Mouse (Mus musculus) midbrain, postnatal 0 days (tissue): ENCODE data around the gene Klhl36. TPM values are rescaled to one million over a fixed set of nuclear protein-coding genes. Genes with fewer than 3 reads are reported as not detected.

ENCODE experiments used
- ATAC-seq: fragments of 200-750 bp; cut with Nextera tagmentation; 2 replicates; pipeline ENCODE4 v1.8.0; 2017; ENCODE audit warnings: moderate number of reproducible peaks, mild to moderate bottlenecking, moderate TSS enrichment, moderate library complexity; ENCODE audit not compliant: low FRiP score
- DNase-seq: peaks from one replicate; pipeline ENCODE4 v3.0.0-alpha.2; 2015; ENCODE audit warnings: low spot score
- H3K27ac ChIP-seq: fragments of 300-500 bp; sonication (generic); 2 replicates; pipeline ENCODE4 v1.5.1; 2014; ENCODE audit warnings: low read depth, mild to moderate bottlenecking, low read length, mixed read lengths
- H3K27me3 ChIP-seq: fragments of 300-500 bp; sonication (generic); 2 replicates; pipeline ENCODE4 v1.6.1; 2014; ENCODE audit warnings: low read length, control low read depth, mixed read lengths; ENCODE audit not compliant: insufficient read depth
- H3K36me3 ChIP-seq: fragments of 300-500 bp; sonication (generic); 2 replicates; pipeline ENCODE4 v1.6.1; 2014; ENCODE audit warnings: low read length, control low read depth, mixed read lengths; ENCODE audit not compliant: insufficient read depth
- H3K4me1 ChIP-seq: fragments of 300-500 bp; sonication (generic); 2 replicates; pipeline ENCODE4 v1.6.1; 2014; ENCODE audit warnings: mild to moderate bottlenecking, control low read depth, antibody characterized with exemption, low read length, mixed read lengths; ENCODE audit not compliant: insufficient read depth
- H3K4me2 ChIP-seq: fragments of 300-500 bp; sonication (generic); 2 replicates; pipeline ENCODE4 v1.6.1; 2014; ENCODE audit warnings: low read depth, mild to moderate bottlenecking, low read length, mixed read lengths; ENCODE audit not compliant: poor library complexity, severe bottlenecking
- H3K4me3 ChIP-seq: fragments of 300-500 bp; sonication (generic); 2 replicates; pipeline ENCODE4 v1.5.1; 2014; ENCODE audit warnings: low read depth, mild to moderate bottlenecking, low read length, moderate library complexity
- H3K9ac ChIP-seq: fragments of 300-500 bp; sonication (generic); replicated peaks from 2 replicates; pipeline ENCODE4 v1.6.1; 2014; ENCODE audit warnings: mild to moderate bottlenecking, low read length, moderate library complexity, mixed read lengths; ENCODE audit not compliant: poor library complexity, severe bottlenecking
- H3K9me3 ChIP-seq: fragments of 300-500 bp; sonication (generic); 2 replicates; pipeline ENCODE4 v1.6.1; 2016; ENCODE audit warnings: low read length, control low read depth
- CTCF ChIP-seq: IDR thresholded peaks from 2 replicates; pipeline ENCODE4 v1.5.1; 2016; ENCODE audit warnings: antibody characterized with exemption, mild to moderate bottlenecking
- WGBS: fragments of 180-500 bp; shearing (Covaris S2); extraction: QIAGEN DNeasy Blood & Tissue Kit; methylation state at CpG from one replicate; pipeline ENCODE4 v1.1.7; 2014; 5-methylcytosine and 5-hydroxymethylcytosine counted together
- polyA plus RNA-seq: library from polyadenylated mRNA; unstranded; fragments of >200 nt; fragmentation: Nextera tagmentation; extraction: Ambion mirVana; gene quantifications from 2 replicates; pipeline ENCODE4 v1.2.1, GENCODE M21; 2015
- total RNA-seq: library from RNA; depleted of rRNA; stranded (reverse); fragments of >200 nt; gene quantifications from 2 replicates; pipeline ENCODE4 v1.2.3, GENCODE M21; 2014; rRNA removed

The Klhl36 gene
- total and polyA plus RNA-seq, 2 experiments from 2014 or later = 19.5 to 31.0 TPM

DNA sequence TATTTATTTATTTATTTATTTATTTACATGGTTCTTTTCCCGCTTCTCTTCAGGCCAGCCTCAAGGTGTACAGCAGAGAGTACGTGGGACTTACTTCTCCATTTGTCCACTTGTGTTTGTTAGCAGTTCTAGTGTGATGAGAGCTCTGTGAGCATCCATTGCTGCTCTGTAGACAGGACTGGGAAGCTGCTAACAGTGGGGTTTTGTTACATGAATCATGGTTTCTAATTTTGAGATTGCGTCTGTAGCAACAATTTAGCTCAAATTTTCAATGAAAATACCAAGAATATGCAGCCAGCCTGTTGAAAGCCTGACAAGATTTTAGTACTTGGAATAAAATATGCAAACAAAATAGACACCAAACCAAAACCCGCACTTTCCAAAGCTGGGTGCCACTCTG is 63.4 kb downstream of the Klhl36 start:
- Histone ChIP-seq H3K4me3 (no peak overlapping the region), H3K36me3 (peaks cover 4% of the 10 kb centered on the region; the same call in 1 of the 2 replicates), H3K9ac (no peak overlapping the region), H3K27ac (no peak overlapping the region), H3K27me3 (no peaks in the 10 kb centered on the region), H3K4me2 (no peak overlapping the region), H3K9me3 (no peaks in the 10 kb centered on the region), H3K4me1 (no peaks in the 10 kb centered on the region)
- DNase-seq (no peak), ATAC-seq (no peak)
- TF ChIP-seq CTCF = no peak
- WGBS = 89% methylated on average over 4 of the region's 4 CpGs

DNA sequence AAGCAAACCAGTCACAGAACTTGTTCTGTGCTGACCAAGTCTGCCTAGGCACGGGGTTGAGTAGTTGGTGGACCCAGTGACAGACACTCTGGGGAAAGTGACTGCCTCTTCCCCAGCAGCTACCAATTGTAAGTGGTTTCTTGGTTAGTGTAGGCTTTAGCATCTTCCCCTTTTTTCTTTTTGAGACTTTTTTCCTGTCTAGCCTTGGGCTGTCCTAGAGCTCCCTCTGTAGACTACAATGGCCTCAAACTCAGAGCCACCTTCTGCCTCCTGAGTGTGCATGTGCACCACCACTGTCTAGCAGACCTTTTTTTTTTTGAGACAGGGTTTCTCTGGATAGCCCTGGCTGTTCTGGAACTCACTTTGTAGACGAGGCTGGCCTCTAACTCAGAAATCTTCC is 64.4 kb downstream of the Klhl36 start:
- Histone ChIP-seq H3K4me1 (no peaks in the 10 kb centered on the region), H3K27me3 (no peaks in the 10 kb centered on the region), H3K9ac (no peak overlapping the region), H3K4me2 (no peak overlapping the region), H3K9me3 (no peaks in the 10 kb centered on the region), H3K36me3 (peaks cover 4% of the 10 kb centered on the region; the same call in 1 of the 2 replicates), H3K4me3 (no peak overlapping the region), H3K27ac (no peak overlapping the region)
- ATAC-seq = no peak
- 83% methylated on average over 2 of the region's 2 CpGs for WGBS
- TF ChIP-seq CTCF = peak; percentile 48
- no peak for DNase-seq

Other genes starting within 250 kb of the Klhl36 start
- gene Adad2, start 249.5 kb upstream of the Klhl36 start, total RNA-seq = 0.33 and 1.0 TPM in 2 replicates
- gene Adad2, start 249.5 kb upstream of the Klhl36 start, polyA plus RNA-seq = 0.22 and 0.23 TPM in 2 replicates
- gene Kcng4, start 226.6 kb upstream of the Klhl36 start, total RNA-seq = 0.61 and 1.6 TPM in 2 replicates
- gene Kcng4, start 226.6 kb upstream of the Klhl36 start, polyA plus RNA-seq = 0.27 and 0.28 TPM in 2 replicates
- 8.5 and 13.5 TPM in 2 replicates for gene Wfdc1, start 195.9 kb upstream of the Klhl36 start, total RNA-seq
- gene Wfdc1, start 195.9 kb upstream of the Klhl36 start, polyA plus RNA-seq = 11.6 and 11.8 TPM in 2 replicates
- gene Atp2c2, start 162.3 kb upstream of the Klhl36 start, total RNA-seq = 0.28 and 0.82 TPM in 2 replicates
- gene Atp2c2, start 162.3 kb upstream of the Klhl36 start, polyA plus RNA-seq = 0.83 and 1.1 TPM in 2 replicates
- gene Tldc1, start 83.8 kb upstream of the Klhl36 start, total RNA-seq = 18.5 and 20.4 TPM in 2 replicates
- gene Tldc1, start 83.8 kb upstream of the Klhl36 start, polyA plus RNA-seq = 6.7 and 7.4 TPM in 2 replicates
- 223 and 238 TPM in 2 replicates for gene Cotl1, start 21.7 kb upstream of the Klhl36 start, total RNA-seq
- gene Cotl1, start 21.7 kb upstream of the Klhl36 start, polyA plus RNA-seq = 112 and 119 TPM in 2 replicates
- 88.5 and 88.8 TPM in 2 replicates for gene Usp10, start 48.1 kb downstream of the Klhl36 start, total RNA-seq
- 93.6 and 94.6 TPM in 2 replicates for gene Usp10, start 48.1 kb downstream of the Klhl36 start, polyA plus RNA-seq
- 39.0 and 74.2 TPM in 2 replicates for gene Gm20388, start 48.6 kb downstream of the Klhl36 start, total RNA-seq
- not detected in 2 replicates for gene Gm20388, start 48.6 kb downstream of the Klhl36 start, polyA plus RNA-seq
- gene Crispld2, start 130.2 kb downstream of the Klhl36 start, total RNA-seq = 5.3 and 5.7 TPM in 2 replicates
- gene Crispld2, start 130.2 kb downstream of the Klhl36 start, polyA plus RNA-seq = 4.1 and 4.7 TPM in 2 replicates
- gene Zdhhc7, start 239.2 kb downstream of the Klhl36 start, total RNA-seq = 34.1 and 40.8 TPM in 2 replicates
- gene Zdhhc7, start 239.2 kb downstream of the Klhl36 start, polyA plus RNA-seq = 23.9 and 24.6 TPM in 2 replicates